16 mouse cellular contexts compared by ENCODE assay signal in the genomic region with DNA sequence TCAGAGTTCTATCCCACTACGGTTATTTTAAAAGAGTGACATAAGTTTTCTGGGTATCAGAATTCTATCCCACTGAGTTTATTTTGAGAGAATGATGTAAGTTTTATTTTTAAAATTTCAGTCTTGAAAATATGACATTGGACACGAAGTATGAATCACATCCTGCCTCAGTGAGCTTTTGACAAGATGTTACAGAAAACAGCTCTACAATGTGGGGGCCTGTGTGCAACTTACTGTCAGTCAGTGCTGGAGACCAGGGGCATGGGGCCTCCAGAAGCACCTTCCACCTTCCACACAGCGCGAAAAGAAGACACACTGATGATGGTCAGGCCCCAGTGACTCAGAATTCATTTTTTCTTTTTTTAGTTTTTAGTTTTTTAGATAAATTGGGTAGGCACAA. TPM values are rescaled to one million over a fixed set of nuclear protein-coding genes. Genes with fewer than 3 reads are reported as not detected.
DNase-seq lines count a peak whose midpoint lies in the region; ATAC-seq and TF ChIP-seq lines count a peak whose summit lies in the region.
"Had no signal": no experiment of that assay in that cellular context is flagged by ENCODE, and none has a peak within 500 bp of the region (broad histone marks: within the 10 kb centered on the region; RNA-seq: fewer than 3 reads in every experiment).

No protein-coding gene starts in this region.

- H3K9me3 ChIP-seq in heart, postnatal 0 days (replicated peaks; ENCODE audit: control insufficient read depth, low read length): no peaks in the 10 kb centered on the region
- no peaks in the 10 kb centered on the region for H3K9me3 ChIP-seq in heart, embryonic 10.5 days
- H3K9me3 ChIP-seq in hindbrain, embryonic 11.5 days (ENCODE audit: control insufficient read depth, low read length): no peaks in the 10 kb centered on the region
- H3K9me3 ChIP-seq: embryonic facial prominence, embryonic 10.5 days; forebrain, embryonic 10.5 days; hindbrain, embryonic 13.5 days had no signal

- 38% methylated on average over 4 of the region's 4 CpGs for WGBS in heart, postnatal 0 days
- WGBS in heart, embryonic 10.5 days: 78% methylated on average over 4 of the region's 4 CpGs
- 77% methylated on average over 4 of the region's 4 CpGs for WGBS in hindbrain, embryonic 11.5 days

- H3K9ac ChIP-seq in heart, postnatal 0 days (replicated peaks; ENCODE audit: low read depth, low read length): no peak overlapping the region; the same call in 1 of the 2 replicates
- no peak overlapping the region for H3K9ac ChIP-seq in hindbrain, embryonic 11.5 days (ENCODE audit: low read depth, low read length)
- H3K9ac ChIP-seq: hindbrain, embryonic 13.5 days had no signal

- peak; percentile 39; the same call in 1 of the 2 replicates for ATAC-seq in heart, postnatal 0 days (ENCODE audit: insufficient read depth, low read depth)
- no peak for ATAC-seq in hindbrain, embryonic 11.5 days (ENCODE audit: low FRiP score)
- ATAC-seq: activated CD4-positive, CD25-positive, alpha-beta regulatory T cell, adult 4 months had no signal

- DNase-seq in heart, postnatal 0 days (ENCODE audit: low spot score): peak; percentile 53
- DNase-seq in heart, embryonic 10.5 days (ENCODE audit: low spot score): no peak
- DNase-seq in thymus, postnatal 14 days: peak; percentile 36
- no peak for DNase-seq in thymus, postnatal 4 days
- peak; percentile 83 for DNase-seq in brain, adult 2 months (ENCODE audit: low read depth, low spot score)
- peak; percentile 46 to 51 for DNase-seq in right cerebral cortex, postnatal 36 days (ENCODE audit: low spot score in 2 of 2)
- DNase-seq in hindbrain, embryonic 11.5 days (ENCODE audit: low spot score): no peak
- no peak for DNase-seq in adrenal gland, postnatal 14 days
- DNase-seq: gastrocnemius, postnatal 25 days; layer of hippocampus, adult 9-11 months; lung, adult 2 months had no signal

- no peak overlapping the region for H3K4me3 ChIP-seq in heart, postnatal 0 days (ENCODE audit: low read depth, low read length)
- H3K4me3 ChIP-seq in heart, embryonic 10.5 days: no peak overlapping the region
- H3K4me3 ChIP-seq in hindbrain, embryonic 11.5 days (ENCODE audit: low read depth, low read length): no peak overlapping the region
- H3K4me3 ChIP-seq: embryonic facial prominence, embryonic 10.5 days; forebrain, embryonic 10.5 days; hindbrain, embryonic 13.5 days had no signal

- no peaks in the 10 kb centered on the region for H3K27me3 ChIP-seq in heart, postnatal 0 days (ENCODE audit: control insufficient read depth, insufficient read depth, low read length)
- 0 out of 2 replicates have a peak, but pooled peaks cover 4% of the 10 kb centered on the region for H3K27me3 ChIP-seq in heart, embryonic 10.5 days (ENCODE audit: insufficient read depth, poor library complexity, severe bottlenecking)
- no peaks in the 10 kb centered on the region for H3K27me3 ChIP-seq in hindbrain, embryonic 11.5 days (ENCODE audit: control insufficient read depth, insufficient read depth, low read length)
- H3K27me3 ChIP-seq: hindbrain, embryonic 13.5 days had no signal

- no peak for TF ChIP-seq CTCF in heart, postnatal 0 days (IDR thresholded peaks at IDR 0.05; ENCODE audit: low read depth)

- no peak overlapping the region for H3K4me2 ChIP-seq in heart, postnatal 0 days (ENCODE audit: low read depth, low read length)
- no peak overlapping the region for H3K4me2 ChIP-seq in hindbrain, embryonic 11.5 days (replicated peaks; ENCODE audit: low read depth, low read length)
- H3K4me2 ChIP-seq: hindbrain, embryonic 13.5 days had no signal

- no peaks in the 10 kb centered on the region for H3K36me3 ChIP-seq in heart, postnatal 0 days (replicated peaks; ENCODE audit: control insufficient read depth, insufficient read depth, low read length)
- no peaks in the 10 kb centered on the region for H3K36me3 ChIP-seq in heart, embryonic 10.5 days
- H3K36me3 ChIP-seq in hindbrain, embryonic 11.5 days (ENCODE audit: control insufficient read depth, insufficient read depth, low read length): no peaks in the 10 kb centered on the region
- H3K36me3 ChIP-seq: embryonic facial prominence, embryonic 10.5 days; forebrain, embryonic 10.5 days; hindbrain, embryonic 13.5 days had no signal

- TF ChIP-seq EP300 in heart, postnatal 0 days (IDR thresholded peaks at IDR 0.05; ENCODE audit: low read depth): no peak

- H3K27ac ChIP-seq in heart, postnatal 0 days (ENCODE audit: low read depth): peak overlapping the region; percentile 72
- H3K27ac ChIP-seq in heart, embryonic 10.5 days: no peak overlapping the region
- no peak overlapping the region for H3K27ac ChIP-seq in hindbrain, embryonic 11.5 days (ENCODE audit: low read depth, low read length)
- H3K27ac ChIP-seq: embryonic facial prominence, embryonic 10.5 days; forebrain, embryonic 10.5 days; hindbrain, embryonic 13.5 days had no signal

- peaks cover 40% of the 10 kb centered on the region for H3K4me1 ChIP-seq in heart, postnatal 0 days (ENCODE audit: control insufficient read depth, insufficient read depth)
- peaks cover 8% of the 10 kb centered on the region; the same call in 1 of the 2 replicates for H3K4me1 ChIP-seq in heart, embryonic 10.5 days
- no peaks in the 10 kb centered on the region for H3K4me1 ChIP-seq in hindbrain, embryonic 11.5 days (replicated peaks; ENCODE audit: control insufficient read depth, insufficient read depth, low read length)

RNA-seq across cellular contexts. Expression of a gene that starts 42.8 kb away (rescaled TPM):
- total RNA-seq in heart, postnatal 0 days (2014; rRNA removed; ENCODE audit: low replicate concordance): 3.2 TPM in 1 of 2 replicates, not detected in the other
- 0.12 and 0.23 TPM in 2 replicates for polyA plus RNA-seq in heart, postnatal 0 days (2015; fragmentation: Nextera tagmentation; extraction: Ambion mirVana)
- polyA plus RNA-seq in heart, embryonic 10.5 days (2016; fragmentation: Nextera tagmentation; extraction: Ambion mirVana): 0.18 and 0.28 TPM in 2 replicates
- not detected in 2 replicates for polyA plus RNA-seq in hindbrain, embryonic 11.5 days (2014; fragmentation: Nextera tagmentation; extraction: Ambion mirVana)
- total RNA-seq in adrenal gland, postnatal 14 days (2021): 1.3 and 8.7 TPM in 2 replicates
- total RNA-seq: megakaryocyte progenitor cell, adult 5-6 weeks had no signal
- polyA plus RNA-seq: forebrain, embryonic 10.5 days had no signal

RNA-seq across cellular contexts. Expression of a gene that starts 48.2 kb away (rescaled TPM):
- 3.6 TPM in 1 of 2 replicates, not detected in the other for total RNA-seq in heart, postnatal 0 days (2014; rRNA removed; ENCODE audit: low replicate concordance)
- not detected in 2 replicates for polyA plus RNA-seq in heart, postnatal 0 days (2015; fragmentation: Nextera tagmentation; extraction: Ambion mirVana)
- 0.06 TPM in 1 of 2 replicates, not detected in the other for polyA plus RNA-seq in heart, embryonic 10.5 days (2016; fragmentation: Nextera tagmentation; extraction: Ambion mirVana)
- polyA plus RNA-seq in hindbrain, embryonic 11.5 days (2014; fragmentation: Nextera tagmentation; extraction: Ambion mirVana): not detected in 2 replicates
- total RNA-seq in adrenal gland, postnatal 14 days (2021): 0.41 and 5.2 TPM in 2 replicates
- polyA plus RNA-seq: forebrain, embryonic 10.5 days; hindbrain, embryonic 13.5 days had no signal

RNA-seq across cellular contexts. Expression of a gene that starts 57.9 kb away (rescaled TPM):
- 0.46 and 2.7 TPM in 2 replicates for total RNA-seq in heart, postnatal 0 days (2014; rRNA removed; ENCODE audit: low replicate concordance)
- polyA plus RNA-seq in heart, postnatal 0 days (2015; fragmentation: Nextera tagmentation; extraction: Ambion mirVana): 0.43 and 0.59 TPM in 2 replicates
- 0.16 and 0.22 TPM in 2 replicates for polyA plus RNA-seq in heart, embryonic 10.5 days (2016; fragmentation: Nextera tagmentation; extraction: Ambion mirVana)
- polyA plus RNA-seq in hindbrain, embryonic 11.5 days (2014; fragmentation: Nextera tagmentation; extraction: Ambion mirVana): 0.13 and 0.37 TPM in 2 replicates
- 2.0 and 2.6 TPM in 2 replicates for total RNA-seq in adrenal gland, postnatal 14 days (2021)

Comparison
In these comparisons a context has a peak if more than half of its experiments do, and no peak if none do; other contexts are left out.
1. DNase-seq: peak in heart, postnatal 0 days (single experiment), thymus, postnatal 14 days (single experiment), brain, adult 2 months (single experiment) and right cerebral cortex, postnatal 36 days (2 of 2); none in heart, embryonic 10.5 days (single experiment), thymus, postnatal 4 days (single experiment), hindbrain, embryonic 11.5 days (single experiment) and adrenal gland, postnatal 14 days (single experiment).